Mouse (Mus musculus): ENCODE measurements around the gene Ppt2. TPM values are rescaled to one million over a fixed set of nuclear protein-coding genes. Genes with fewer than 3 reads are reported as not detected.
A peak's percentile ranks its signal among the peaks of the same experiment; 100 is the strongest.

The Ppt2 gene
- polyA plus RNA-seq (2012; rRNA removed) = 17.3 and 22.0 TPM in 2 replicates

- 3% methylated on average over 29 of the region's 29 CpGs for WGBS
- TF ChIP-seq CTCF (IDR thresholded peaks at IDR 0.05; ENCODE audit: extremely low read depth, insufficient read length, insufficient replicate concordance, low read depth, low read length) = no peak
- TF ChIP-seq POLR2A (IDR thresholded peaks at IDR 0.05; ENCODE audit: low read depth, low read length) = 0 out of 2 replicates have a peak, but pooled peaks have one; percentile 29
- peak within 1 kb of the TSS; percentile 89 for H3K27ac ChIP-seq (ENCODE audit: insufficient read depth, low read depth, low read length)
Observed at GRCm38 (mm10) chr17:34627943-34628643, at the start of gene Ppt2. Ppt2 (minus strand) TSS chr17:34628510.

DNA sequence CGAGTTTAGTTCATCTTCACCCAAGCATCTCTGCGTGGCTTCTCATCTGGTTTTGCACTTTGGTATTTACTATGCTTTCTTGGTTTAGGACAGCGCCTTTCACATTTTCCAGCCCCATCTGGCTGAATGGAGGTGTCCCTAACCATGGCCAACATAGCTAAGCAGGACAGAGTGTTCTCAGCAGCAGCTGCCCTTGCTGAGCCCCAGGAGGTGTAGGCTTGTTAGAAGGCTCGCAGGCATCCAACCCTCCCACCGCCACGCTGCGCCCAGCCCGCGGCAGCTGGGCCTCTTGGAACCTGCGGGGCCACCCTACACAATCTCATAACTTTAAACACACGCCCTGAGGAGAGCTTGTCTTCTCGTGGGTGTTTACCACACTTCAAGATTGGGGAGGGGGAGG, 48.4 kb upstream of the Ppt2 start:
- TF ChIP-seq POLR2A (IDR thresholded peaks at IDR 0.05; ENCODE audit: low read depth, low read length) (no peak), CTCF (IDR thresholded peaks at IDR 0.05; ENCODE audit: extremely low read depth, insufficient read length, insufficient replicate concordance, low read depth, low read length) (no peak)
- no peak overlapping the region for H3K4me3 ChIP-seq (ENCODE audit: low read depth, low read length)
- 49% methylated on average over 12 of the region's 12 CpGs for WGBS
- H3K27ac ChIP-seq (ENCODE audit: insufficient read depth, low read depth, low read length) = no peak overlapping the region
- H3K27me3 ChIP-seq (ENCODE audit: control insufficient read depth, insufficient read depth, low read length) = peaks cover 26% of the 10 kb centered on the region
- H3K4me1 ChIP-seq (ENCODE audit: control insufficient read depth, insufficient read depth, insufficient read length, low read length) = peaks cover 4% of the 10 kb centered on the region; the same call in 1 of the 2 replicates
- no peaks in the 10 kb centered on the region for H3K36me3 ChIP-seq (ENCODE audit: control insufficient read depth, insufficient read depth, low read length)

More at GRCm38 (mm10) chr17:34627943-34628643, at the start of gene Ppt2:
- H3K36me3 ChIP-seq (ENCODE audit: control insufficient read depth, insufficient read depth, low read length) = no peaks in the 10 kb centered on the region; the same call in 1 of the 2 replicates
- peaks cover 14% of the 10 kb centered on the region for H3K27me3 ChIP-seq (ENCODE audit: control insufficient read depth, insufficient read depth, low read length)
- peak within 1 kb of the TSS; percentile 74 for H3K4me3 ChIP-seq (ENCODE audit: low read depth, low read length)
- H3K4me1 ChIP-seq (ENCODE audit: control insufficient read depth, insufficient read depth, insufficient read length, low read length) = peaks cover 13% of the 10 kb centered on the region

DNA sequence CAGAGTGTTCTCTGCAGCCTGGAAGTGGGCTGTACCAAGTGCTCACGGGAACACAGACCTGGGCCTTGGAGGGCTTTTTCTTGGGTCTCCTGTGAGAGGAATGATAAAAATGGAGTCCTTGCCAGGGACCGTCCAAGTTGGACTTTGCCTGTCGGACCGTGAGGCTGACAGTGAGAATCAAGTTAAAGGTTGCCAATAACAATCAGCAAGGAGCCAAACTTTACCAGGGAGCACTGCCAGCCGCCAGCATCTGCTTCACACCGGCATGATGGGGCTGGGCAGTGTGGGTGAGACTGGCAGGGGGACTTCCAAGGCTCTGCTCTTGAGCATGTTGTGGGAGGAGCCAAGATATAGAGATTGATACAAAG, 47.8 kb upstream of the Ppt2 start:
- Histone ChIP-seq H3K36me3 (ENCODE audit: control insufficient read depth, insufficient read depth, low read length) (no peaks in the 10 kb centered on the region), H3K27ac (ENCODE audit: insufficient read depth, low read depth, low read length) (no peak overlapping the region), H3K27me3 (ENCODE audit: control insufficient read depth, insufficient read depth, low read length) (peaks cover 32% of the 10 kb centered on the region), H3K4me3 (ENCODE audit: low read depth, low read length) (no peak overlapping the region), H3K4me1 (ENCODE audit: control insufficient read depth, insufficient read depth, insufficient read length, low read length) (peaks cover 8% of the 10 kb centered on the region)
- WGBS = 38% methylated on average over 6 of the region's 6 CpGs
- TF ChIP-seq CTCF (IDR thresholded peaks at IDR 0.05; ENCODE audit: extremely low read depth, insufficient read length, insufficient replicate concordance, low read depth, low read length) = no peak

- TF ChIP-seq CTCF (IDR thresholded peaks at IDR 0.05; ENCODE audit: extremely low read depth, insufficient read length, insufficient replicate concordance, low read depth, low read length) = no peak
- no peak for TF ChIP-seq POLR2A (IDR thresholded peaks at IDR 0.05; ENCODE audit: low read depth, low read length)
- Histone ChIP-seq H3K4me3 (ENCODE audit: low read depth, low read length) (no peak overlapping the region), H3K27ac (ENCODE audit: insufficient read depth, low read depth, low read length) (peak overlapping the region; percentile 37; the same call in 1 of the 2 replicates), H3K27me3 (ENCODE audit: control insufficient read depth, insufficient read depth, low read length) (peaks cover 38% of the 10 kb centered on the region), H3K36me3 (ENCODE audit: control insufficient read depth, insufficient read depth, low read length) (no peaks in the 10 kb centered on the region), H3K4me1 (ENCODE audit: control insufficient read depth, insufficient read depth, insufficient read length, low read length) (peaks cover 7% of the 10 kb centered on the region)
- 41% methylated on average over 13 of the region's 13 CpGs for WGBS
Observed at GRCm38 (mm10) chr17:34675205-34676092, 47.1 kb upstream of the Ppt2 start.

DNA sequence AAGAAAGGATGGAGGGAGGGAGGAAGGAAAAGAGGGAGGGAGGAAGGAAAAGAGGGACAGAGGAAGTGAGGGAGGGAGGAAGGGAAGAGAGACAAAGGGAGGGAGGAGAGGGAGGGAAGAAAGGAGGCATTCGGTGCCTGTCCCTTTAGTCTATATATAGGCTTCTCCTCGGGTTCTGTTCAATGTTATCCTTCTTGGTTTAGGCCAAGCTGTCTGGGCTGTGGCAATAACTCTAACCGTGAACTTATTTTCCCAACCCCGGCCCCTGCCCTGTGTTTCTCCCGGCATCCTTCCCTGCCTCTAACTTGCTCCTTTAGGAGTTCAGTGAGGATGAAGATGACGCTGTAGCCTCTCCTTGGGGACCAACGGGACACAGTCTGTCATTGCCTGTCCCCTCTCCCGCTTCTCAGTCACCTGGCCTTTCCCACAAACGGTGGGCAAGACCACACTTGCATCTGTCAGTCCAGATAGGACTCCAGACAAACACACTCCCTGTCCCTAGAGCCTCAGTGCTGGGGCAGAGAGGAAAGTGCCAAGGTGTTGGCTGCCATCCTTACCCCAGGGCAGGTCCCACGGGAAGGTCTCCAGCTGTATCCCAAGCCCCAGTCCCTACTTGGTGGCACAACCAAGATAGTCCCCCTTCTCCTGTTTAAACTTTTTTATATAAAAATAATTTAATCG, 46.4 kb upstream of the Ppt2 start:
- Histone ChIP-seq H3K36me3 (ENCODE audit: control insufficient read depth, insufficient read depth, low read length) (no peaks in the 10 kb centered on the region), H3K4me1 (ENCODE audit: control insufficient read depth, insufficient read depth, insufficient read length, low read length) (peaks cover 7% of the 10 kb centered on the region), H3K27ac (ENCODE audit: insufficient read depth, low read depth, low read length) (peak overlapping the region; percentile 46; the same call in 1 of the 2 replicates), H3K4me3 (ENCODE audit: low read depth, low read length) (no peak overlapping the region), H3K27me3 (ENCODE audit: control insufficient read depth, insufficient read depth, low read length) (peaks cover 39% of the 10 kb centered on the region)
- TF ChIP-seq CTCF (IDR thresholded peaks at IDR 0.05; ENCODE audit: extremely low read depth, insufficient read length, insufficient replicate concordance, low read depth, low read length) = no peak
- 55% methylated on average over 11 of the region's 11 CpGs for WGBS

DNA sequence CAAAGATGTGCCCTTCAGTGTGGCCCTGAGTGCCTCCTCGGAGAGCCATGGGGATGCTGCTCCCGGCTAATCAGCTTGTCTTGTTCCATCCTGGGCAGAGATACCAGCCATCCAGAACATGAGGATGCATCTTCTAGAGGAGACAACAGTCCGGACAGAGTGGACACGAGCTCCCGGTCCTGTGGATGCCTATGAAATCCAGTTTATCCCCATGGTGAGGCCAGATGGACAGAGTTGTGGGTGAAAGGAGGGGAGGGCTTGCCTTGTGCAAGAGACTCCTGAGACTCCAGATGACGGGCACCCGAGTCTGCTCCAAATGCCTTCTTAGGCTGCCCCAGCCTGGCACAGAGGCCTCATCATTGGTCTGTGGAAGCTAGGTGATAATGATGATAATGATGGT, 44.8 kb upstream of the Ppt2 start:
- peaks cover 39% of the 10 kb centered on the region for H3K27me3 ChIP-seq (ENCODE audit: control insufficient read depth, insufficient read depth, low read length)
- H3K4me1 ChIP-seq (ENCODE audit: control insufficient read depth, insufficient read depth, insufficient read length, low read length) = peaks cover 7% of the 10 kb centered on the region
- 85% methylated on average over 7 of the region's 7 CpGs for WGBS
- no peak for TF ChIP-seq CTCF (IDR thresholded peaks at IDR 0.05; ENCODE audit: extremely low read depth, insufficient read length, insufficient replicate concordance, low read depth, low read length)
- TF ChIP-seq POLR2A (IDR thresholded peaks at IDR 0.05; ENCODE audit: low read depth, low read length) = no peak
- no peak overlapping the region for H3K27ac ChIP-seq (ENCODE audit: insufficient read depth, low read depth, low read length)
- H3K4me3 ChIP-seq (ENCODE audit: low read depth, low read length) = no peak overlapping the region
- no peaks in the 10 kb centered on the region for H3K36me3 ChIP-seq (ENCODE audit: control insufficient read depth, insufficient read depth, low read length)
